Mouse (Mus musculus): ENCODE measurements around the gene Fgfrl1.

Gene Fgfrl1

DNA sequence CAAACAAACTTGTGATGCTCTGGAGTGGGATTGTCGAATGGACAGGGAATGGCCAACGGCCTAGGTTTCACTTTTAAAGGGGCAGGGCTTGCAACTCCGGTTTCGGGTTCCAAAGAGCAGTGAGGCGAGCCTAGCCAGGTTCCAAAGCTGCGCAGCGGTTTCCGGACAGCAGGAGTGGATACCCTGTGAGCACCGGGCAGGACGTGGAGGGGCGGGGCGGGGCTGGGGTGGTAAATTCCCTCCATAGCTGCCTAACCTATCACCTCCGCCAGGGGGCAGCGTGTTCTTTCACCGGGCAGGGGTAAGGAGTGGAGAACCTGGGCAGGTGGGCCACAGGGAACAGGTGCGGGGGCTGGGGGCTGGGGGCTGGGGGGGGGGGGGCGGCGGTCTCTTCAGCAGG, at the start of gene Fgfrl1:
Fgfrl1 (plus strand) TSS at position 112 of the 400 bp plus-strand sequence.
- DNase-seq (ENCODE audit: low read depth, low spot score), result peak; percentile 79

- no peak for DNase-seq (ENCODE audit: low read depth, low spot score)
These were observed 48.5 kb upstream of the Fgfrl1 start for GRCm38 (mm10) chr5:108643674-108644073.

DNA sequence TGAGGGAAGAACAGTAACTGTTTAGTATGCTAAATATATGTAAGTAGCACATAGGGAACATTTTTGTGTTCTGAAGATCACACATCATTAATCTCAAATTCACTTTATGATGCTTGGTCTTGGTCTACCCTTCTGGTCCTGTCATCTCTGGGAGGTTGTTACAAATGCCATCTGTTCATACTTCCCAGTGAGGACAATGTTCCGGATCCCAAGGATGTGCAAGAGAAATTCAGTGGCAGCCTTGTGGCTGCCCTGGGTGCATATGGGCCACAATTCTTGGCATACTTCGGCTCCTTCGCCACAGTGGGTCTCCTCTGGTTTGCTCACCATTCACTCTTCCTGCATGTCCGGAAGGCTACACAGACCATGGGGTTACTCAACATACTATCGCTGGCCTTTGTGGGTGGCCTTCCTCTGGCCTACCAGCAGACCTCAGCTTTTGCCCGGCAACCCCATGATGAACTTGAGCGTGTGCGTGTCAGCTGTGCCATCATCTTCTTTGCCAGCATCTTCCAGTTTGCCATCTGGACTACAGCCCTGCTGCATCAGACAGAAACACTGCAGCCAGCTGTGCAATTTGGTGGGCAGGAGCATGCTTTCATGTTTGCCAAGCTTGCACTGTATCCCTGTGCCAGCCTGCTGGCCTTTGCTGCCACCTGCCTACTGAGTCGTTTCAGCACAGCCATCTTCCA, 46.4 kb upstream of the Fgfrl1 start:
- DNase-seq (ENCODE audit: low read depth, low spot score), result no peak

GRCm38 (mm10) chr5:108646343-108646660, 45.9 kb upstream of the Fgfrl1 start:
- no peak for DNase-seq (ENCODE audit: low read depth, low spot score)

DNA sequence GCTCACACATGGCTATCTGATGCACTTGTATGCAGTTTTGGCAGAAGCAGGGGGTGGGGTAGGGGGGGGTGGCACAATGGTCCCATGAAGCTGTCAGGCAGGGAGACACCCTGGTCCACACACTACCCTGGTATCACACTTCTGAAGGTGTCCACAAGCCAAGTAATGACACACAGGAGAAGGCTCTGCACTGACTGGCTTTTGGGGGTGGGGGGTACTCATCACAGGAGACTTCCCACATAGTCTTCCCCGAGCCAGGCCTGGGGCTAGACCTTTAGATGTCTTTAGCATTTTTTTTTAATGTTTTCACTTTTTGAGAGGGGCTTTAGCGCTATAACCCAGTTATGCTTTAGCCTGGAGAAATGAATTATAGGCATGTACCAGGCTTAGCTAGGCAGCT, 44.9 kb upstream of the Fgfrl1 start:
- DNase-seq (ENCODE audit: low read depth, low spot score), result no peak

DNA sequence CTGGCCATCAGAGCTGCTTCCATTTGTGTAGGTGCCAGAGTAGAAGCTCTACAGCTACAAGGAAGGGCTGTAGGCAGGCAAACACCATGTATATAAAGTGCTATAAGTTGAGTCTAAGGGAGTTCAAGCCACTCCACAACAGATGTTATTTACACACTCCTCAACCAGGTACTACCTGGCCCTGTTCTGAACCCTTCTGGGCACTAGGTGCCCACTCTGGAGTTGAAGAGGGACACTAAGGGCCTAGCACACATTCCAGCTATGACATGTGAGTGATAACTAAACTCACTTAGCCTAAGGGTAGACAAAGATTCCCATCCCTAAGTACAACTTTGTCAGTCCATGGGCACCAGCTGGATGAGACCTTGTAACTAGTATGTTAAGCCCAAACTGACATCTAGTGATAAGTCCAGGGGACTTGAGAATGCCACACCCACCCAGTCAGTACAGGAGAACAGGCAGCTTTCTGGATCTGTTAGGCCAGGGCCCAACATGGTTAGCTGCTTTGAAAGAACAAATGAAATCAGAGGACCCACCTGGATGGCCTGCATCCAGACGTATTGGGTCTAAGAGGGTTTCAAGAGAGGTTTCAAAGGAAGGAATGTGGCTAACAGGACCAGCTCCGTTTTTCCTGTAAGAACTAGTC, 44.2 kb upstream of the Fgfrl1 start:
- DNase-seq (ENCODE audit: low read depth, low spot score), result no peak

DNA sequence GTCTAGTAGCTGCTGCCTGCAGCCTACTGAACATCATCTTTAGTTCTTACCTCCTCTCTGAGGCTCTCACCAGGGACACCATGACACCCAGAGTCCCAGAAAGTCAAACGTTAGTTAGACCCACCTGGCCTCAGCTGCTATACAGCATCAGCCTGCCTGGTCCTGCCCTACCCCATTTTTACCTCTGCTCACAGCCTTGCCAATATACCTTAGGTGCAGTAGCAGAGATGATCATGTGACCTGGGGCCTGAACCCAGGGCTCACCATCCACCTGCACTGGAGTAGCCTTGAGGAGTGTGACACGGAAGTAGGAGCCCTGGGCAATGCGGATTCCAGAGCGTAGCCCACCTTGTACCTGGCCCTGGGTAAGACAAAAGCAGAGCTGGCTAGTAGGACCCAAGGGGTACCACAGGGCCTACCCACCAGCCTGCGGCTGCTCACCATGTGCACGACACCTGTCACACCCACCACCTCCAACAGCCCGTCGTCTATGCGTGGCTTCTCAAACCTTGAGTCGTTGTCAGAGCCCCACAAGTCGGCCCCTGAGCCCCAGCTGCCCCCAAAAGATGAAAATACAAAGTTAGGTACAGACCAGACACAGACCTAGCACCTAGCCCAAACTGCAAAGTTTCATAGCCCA, 43.1 kb upstream of the Fgfrl1 start:
- no peak for DNase-seq (ENCODE audit: low read depth, low spot score)

- DNase-seq (ENCODE audit: low read depth, low spot score), result no peak
These were observed 41.8 kb upstream of the Fgfrl1 start for GRCm38 (mm10) chr5:108650341-108650740.

DNA sequence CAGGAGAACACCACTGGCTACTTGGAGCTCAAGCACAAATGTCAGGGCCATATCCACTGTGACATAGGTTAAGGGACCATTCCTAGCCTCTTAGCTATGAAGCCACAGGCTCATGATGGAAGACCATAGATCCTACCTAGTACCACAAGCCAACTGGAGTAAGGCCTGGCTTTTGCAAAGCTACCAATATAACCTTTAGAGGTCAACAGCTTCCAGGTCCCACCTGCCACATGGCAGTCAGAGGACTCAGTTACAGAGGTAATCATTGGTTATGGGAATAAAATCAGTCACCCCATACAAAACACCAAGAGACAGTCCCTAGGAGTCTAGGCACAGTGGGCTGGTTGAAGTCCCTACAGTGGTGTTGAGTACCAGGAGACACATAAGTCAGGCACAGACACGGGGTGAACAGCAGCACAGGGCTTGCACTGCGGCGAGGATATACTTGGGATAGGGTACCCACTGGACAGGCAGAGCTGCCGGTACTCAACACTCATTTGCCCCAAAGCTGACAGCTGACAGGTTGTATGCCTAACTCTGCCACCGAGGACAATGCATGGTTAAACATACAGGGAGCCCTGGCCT, 41.0 kb upstream of the Fgfrl1 start:
- no peak for DNase-seq (ENCODE audit: low read depth, low spot score)

GRCm38 (mm10) chr5:108651823-108652222, 40.4 kb upstream of the Fgfrl1 start:
- peak; percentile 70 for DNase-seq (ENCODE audit: low read depth, low spot score)

DNA sequence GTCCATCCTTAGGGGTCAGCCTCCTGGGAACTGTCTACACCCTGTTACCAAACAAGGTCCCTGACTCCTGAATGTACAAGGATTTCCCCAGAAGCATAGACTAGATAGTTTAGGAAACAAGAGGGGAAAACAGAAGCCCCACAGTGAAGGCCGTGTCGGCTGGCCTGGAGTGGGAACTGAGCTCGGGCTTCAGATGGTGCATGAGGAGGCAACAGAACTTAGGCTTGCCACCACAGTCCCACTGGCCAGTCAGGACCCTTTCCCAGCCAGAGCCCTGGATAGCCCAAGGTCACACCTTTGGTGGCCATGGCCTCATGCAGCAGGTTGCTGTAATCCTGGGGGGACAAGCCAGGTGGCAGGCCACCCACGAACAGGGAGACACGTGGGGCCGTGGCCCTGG, 38.8 kb upstream of the Fgfrl1 start:
- DNase-seq (ENCODE audit: low read depth, low spot score), result no peak

DNA sequence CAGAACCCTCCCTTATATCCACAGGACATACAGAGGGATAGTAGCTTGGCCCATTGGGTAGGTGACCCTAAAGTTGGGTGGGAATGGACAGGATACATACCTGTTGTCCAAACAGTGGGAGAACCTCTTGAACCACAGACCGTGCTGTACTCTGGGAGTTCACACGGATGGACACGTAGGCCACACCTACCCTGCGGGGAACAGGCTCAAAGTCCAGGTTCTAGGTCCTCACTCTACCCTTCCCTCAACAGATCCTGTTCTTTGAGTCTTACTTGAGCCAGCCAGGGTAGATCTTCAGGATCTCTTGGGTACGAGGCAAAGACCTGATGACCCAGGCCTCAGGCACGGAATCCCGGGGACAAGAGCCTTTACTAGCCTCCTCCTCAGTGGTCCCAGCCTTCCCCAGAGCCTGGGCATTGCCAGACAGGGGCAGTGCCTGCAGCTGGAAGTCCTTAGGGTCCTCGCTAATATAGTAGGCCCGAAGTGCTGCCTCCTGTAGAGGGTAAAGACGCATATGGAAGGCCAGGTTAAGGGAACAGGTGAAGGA, 37.7 kb upstream of the Fgfrl1 start:
- no peak for DNase-seq (ENCODE audit: low read depth, low spot score)

GRCm38 (mm10) chr5:108655381-108655780, 36.8 kb upstream of the Fgfrl1 start:
- DNase-seq (ENCODE audit: low read depth, low spot score), result no peak

GRCm38 (mm10) chr5:108655891-108656650, 36.1 kb upstream of the Fgfrl1 start:
- no peak for DNase-seq (ENCODE audit: low read depth, low spot score)

DNA sequence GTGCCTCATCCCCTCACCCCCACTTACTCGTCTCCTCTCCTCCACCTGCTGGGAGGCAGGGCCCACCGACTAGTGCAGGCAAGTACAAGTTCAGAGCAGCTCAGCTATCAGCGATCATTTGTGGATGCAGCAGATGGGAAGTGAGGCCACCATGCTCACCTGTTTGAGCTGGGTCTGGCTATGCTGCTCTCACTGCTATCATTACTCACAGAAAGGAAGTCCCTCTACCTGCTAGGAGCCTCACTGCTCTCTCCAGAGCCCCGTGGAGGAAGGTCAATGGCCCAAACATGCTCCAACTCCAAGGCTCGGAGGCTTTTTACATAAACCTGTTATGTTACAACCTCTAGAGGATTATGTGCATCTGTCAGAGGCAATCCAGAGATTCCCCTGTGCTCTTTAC, 34.8 kb upstream of the Fgfrl1 start:
- no peak for DNase-seq (ENCODE audit: low read depth, low spot score)

- no peak for DNase-seq (ENCODE audit: low read depth, low spot score)
These were observed 33.6 kb upstream of the Fgfrl1 start for GRCm38 (mm10) chr5:108658611-108659010.

DNA sequence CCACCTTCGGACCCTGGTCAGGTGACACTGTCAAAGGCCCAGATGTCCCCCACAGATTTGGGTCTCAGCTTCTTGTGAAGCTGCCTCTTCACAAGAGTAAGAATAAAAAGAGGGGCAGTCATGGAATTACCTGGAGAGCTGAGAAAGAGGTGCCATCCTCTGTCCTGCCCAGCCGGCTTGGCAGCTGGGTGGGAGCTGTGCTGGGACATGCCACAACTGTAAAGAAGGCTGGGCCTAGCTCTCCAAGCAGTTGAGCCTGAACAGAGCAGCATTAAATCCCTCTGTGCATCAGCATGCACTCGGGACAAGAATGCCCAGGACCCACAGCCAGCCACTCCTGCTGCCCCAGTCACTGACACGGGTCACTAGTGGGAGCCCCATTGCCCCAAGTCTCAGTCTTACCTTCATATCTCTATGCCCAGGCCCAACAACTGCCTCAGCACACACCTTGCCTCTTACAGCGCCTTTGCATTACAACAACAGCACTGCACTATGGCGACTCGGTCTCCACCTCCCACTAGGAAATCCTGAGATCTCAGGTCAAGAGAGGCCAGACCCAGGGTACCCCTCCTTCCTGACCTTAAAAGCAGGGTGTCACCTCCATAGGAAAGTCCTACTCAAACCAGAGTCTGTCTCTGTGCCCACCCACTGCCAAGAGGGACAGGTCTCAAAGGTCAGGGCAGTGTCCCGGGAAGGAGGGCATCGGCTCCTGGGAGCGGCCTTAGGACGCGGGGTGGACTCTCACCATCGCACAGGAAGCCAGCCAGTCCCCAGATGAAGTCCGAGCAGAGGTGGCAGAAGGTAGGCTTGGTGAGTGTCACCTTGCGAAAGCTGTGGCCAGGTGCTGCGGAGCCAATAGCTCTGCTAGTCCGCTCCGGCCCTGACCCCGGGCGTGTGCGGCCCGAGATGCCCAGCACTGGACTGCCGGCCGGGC, 32.2 kb upstream of the Fgfrl1 start, which contains the start of gene Idua:
Idua (plus strand) TSS at position 634 of the 934 bp plus-strand sequence.
- no peak for DNase-seq (ENCODE audit: low read depth, low spot score)

DNA sequence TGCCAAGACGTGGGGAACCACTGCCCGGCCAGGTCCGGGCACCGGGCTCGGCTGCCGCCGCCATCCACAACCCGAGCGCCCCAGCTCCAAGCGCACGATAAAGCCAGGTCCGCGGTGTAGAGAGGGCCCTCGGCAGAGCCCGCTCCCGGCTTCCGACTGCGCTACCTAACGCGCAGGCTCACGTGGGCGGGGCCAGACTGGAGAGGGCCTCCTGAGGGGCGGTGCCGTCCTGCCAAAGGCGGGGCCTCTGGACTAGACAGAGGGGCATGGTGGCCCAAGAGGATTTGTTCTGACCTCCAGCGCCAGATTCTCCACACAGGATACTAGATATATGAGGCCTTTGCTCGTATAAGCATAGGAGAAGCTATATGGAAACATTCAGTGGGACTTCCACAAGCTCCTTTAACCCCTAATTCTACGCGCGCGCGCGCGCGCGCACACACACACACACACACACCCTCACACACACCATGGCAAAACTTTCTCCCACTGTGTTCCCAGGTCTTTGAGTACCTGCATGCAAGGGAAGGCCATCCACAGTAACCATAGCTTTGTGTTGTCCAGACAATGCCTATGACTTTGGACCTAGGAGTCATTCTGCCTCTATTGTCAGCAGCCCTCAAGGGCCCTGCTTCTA, 31.4 kb upstream of the Fgfrl1 start:
- peak; percentile 85 for DNase-seq (ENCODE audit: low read depth, low spot score)

DNA sequence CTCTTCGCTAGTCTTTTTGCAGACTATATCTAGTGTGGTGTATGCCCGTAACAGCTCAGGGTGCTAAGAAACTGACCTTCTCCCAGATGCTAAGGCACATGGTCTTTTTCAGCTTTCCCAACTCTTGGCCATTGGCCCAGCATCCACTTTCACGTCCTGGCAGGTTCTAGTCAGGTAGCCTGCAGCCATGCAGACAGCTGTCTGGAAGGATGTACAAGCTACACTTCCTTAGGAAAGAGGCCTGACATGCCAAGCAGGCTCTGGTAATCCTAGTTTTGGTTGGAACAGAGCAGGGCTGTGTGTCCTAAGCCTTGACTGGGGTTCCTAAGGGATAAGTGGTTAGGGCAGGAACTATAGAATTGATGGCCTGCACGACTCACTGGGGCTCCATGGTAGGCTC, 29.4 kb upstream of the Fgfrl1 start:
- DNase-seq (ENCODE audit: low read depth, low spot score), result no peak

GRCm38 (mm10) chr5:108665066-108665465, 27.1 kb upstream of the Fgfrl1 start:
- no peak for DNase-seq (ENCODE audit: low read depth, low spot score)

Data from CD4-positive helper T cell, adult 2 months (primary cell).